Mouse (Mus musculus) kidney, adult 2 months (tissue): Measurements from ENCODE around the gene Zswim5.

Experiments used
- CTCF ChIP-seq: fragments of 200-500 bp; conservative IDR thresholded peaks from 2 replicates; pipeline ENCODE4 v1.5.1; 2011; ENCODE audit warnings: low read depth, mild to moderate bottlenecking, control low read depth, low read length, moderate library complexity, mixed read lengths; ENCODE audit not compliant: insufficient read depth, insufficient read length
- POLR2A ChIP-seq: fragments of 200-500 bp; IDR thresholded peaks from one replicate; pipeline ENCODE4 v1.6.1; 2011; ENCODE audit warnings: low read depth, low read length, control low read depth

- TF ChIP-seq POLR2A (no peak), CTCF (peak; percentile 69)
Observed at GRCm38 (mm10) chr4:116827819-116828218, 49.4 kb upstream of the Zswim5 start.
